Mouse (Mus musculus) lung, adult 2 months (tissue): ENCODE data around the gene Ugt1a6a. TPM values are rescaled to one million over a fixed set of nuclear protein-coding genes. Genes with fewer than 3 reads are reported as not detected.
"Not testable (repeated sequence)": the region's sequence is repeated elsewhere in the genome, so short reads cannot be mapped to it uniquely, and the experiment has no call there.

Source experiments
- DNase-seq: peaks from one replicate; pipeline ENCODE4 v3.0.0; 2022
- H3K4me1 ChIP-seq: fragments of 200-500 bp; 2 replicates; pipeline ENCODE4 v1.6.1; 2011; ENCODE audit warnings: low read length; ENCODE audit not compliant: control insufficient read depth, insufficient read depth
- H3K4me3 ChIP-seq: fragments of 200-500 bp; replicated peaks from 2 replicates; pipeline ENCODE3; 2011; ENCODE audit warnings: low read depth, mild to moderate bottlenecking, control low read depth, low read length; ENCODE audit errors: extremely low read depth
- CTCF ChIP-seq: fragments of 200-500 bp; IDR thresholded peaks from 2 replicates; pipeline ENCODE4 v1.5.1; 2011; ENCODE audit warnings: mild to moderate bottlenecking, low read length, control low read depth; ENCODE audit not compliant: insufficient read depth
- POLR2A ChIP-seq: fragments of 200-500 bp; IDR thresholded peaks from 2 replicates; pipeline ENCODE4 v1.6.1; 2011; ENCODE audit warnings: low read depth, mild to moderate bottlenecking, control low read depth, low read length, borderline replicate concordance; ENCODE audit errors: extremely low read depth
- WGBS: fragments of 180-500 bp; shearing (Covaris S2); methylation state at CpG from one replicate; pipeline ENCODE4 v1.1.7; 2018; 5-methylcytosine and 5-hydroxymethylcytosine counted together
- polyA plus RNA-seq: library from polyadenylated mRNA; depleted of rRNA; stranded (reverse); fragments of >200 nt; gene quantifications from 2 replicates; pipeline ENCODE4 v1.2.3, GENCODE M21; 2012

Gene Ugt1a6a
- polyA plus RNA-seq, 1 experiment: 45.3 TPM

GRCm38 (mm10) chr1:88136646-88137045, 2.0 kb downstream of the Ugt1a6a start:
- H3K4me1 ChIP-seq: peaks cover 12% of the 10 kb centered on the region
- no peak for TF ChIP-seq CTCF
- 57% methylated on average over 2 of the region's 2 CpGs for WGBS
- no peak overlapping the region for H3K4me3 ChIP-seq
- no peak for DNase-seq

- Histone ChIP-seq H3K4me1 (peaks cover 12% of the 10 kb centered on the region), H3K4me3 (no peak overlapping the region)
- DNase-seq: no peak
- WGBS: 71% methylated on average over 3 of the region's 3 CpGs
- TF ChIP-seq POLR2A (no peak), CTCF (no peak)
These were observed 2.7 kb downstream of the Ugt1a6a start for GRCm38 (mm10) chr1:88137264-88137663.

- 83% methylated on average over 1 of the region's 1 CpGs for WGBS
- TF ChIP-seq CTCF (no peak), POLR2A (no peak)
- H3K4me3 ChIP-seq: no peak overlapping the region
- peaks cover 12% of the 10 kb centered on the region for H3K4me1 ChIP-seq
- DNase-seq: no peak
These were observed 3.5 kb downstream of the Ugt1a6a start for GRCm38 (mm10) chr1:88138145-88138544.

GRCm38 (mm10) chr1:88140492-88140891, 5.9 kb downstream of the Ugt1a6a start:
- 51% methylated on average over 1 of the region's 1 CpGs for WGBS
- H3K4me3 ChIP-seq, H3K4me1 ChIP-seq, DNase-seq: not testable (repeated sequence)

- not testable (repeated sequence) for DNase-seq
These were observed 9.5 kb downstream of the Ugt1a6a start for GRCm38 (mm10) chr1:88143966-88144675.

GRCm38 (mm10) chr1:88145278-88145677, 10.7 kb downstream of the Ugt1a6a start:
- TF ChIP-seq CTCF: peak; percentile 4; the same call in 1 of the 2 replicates
- WGBS: 69% methylated on average over 2 of the region's 2 CpGs
- DNase-seq, H3K4me1 ChIP-seq, H3K4me3 ChIP-seq: not testable (repeated sequence)

More at GRCm38 (mm10) chr1:88143966-88144675, 9.5 kb downstream of the Ugt1a6a start:
- H3K4me3 ChIP-seq, H3K4me1 ChIP-seq: not testable (repeated sequence)
- WGBS: 4% methylated on average over 5 of the region's 5 CpGs
- TF ChIP-seq CTCF: peak; percentile 62

GRCm38 (mm10) chr1:88150133-88150532, 15.5 kb downstream of the Ugt1a6a start:
- not testable (repeated sequence) for H3K4me1 ChIP-seq, H3K4me3 ChIP-seq, DNase-seq
- TF ChIP-seq CTCF: peak; percentile 17; the same call in 1 of the 2 replicates
- 68% methylated on average over 2 of the region's 2 CpGs for WGBS

- no peak for DNase-seq
- WGBS: 55% methylated on average over 2 of the region's 2 CpGs
- TF ChIP-seq POLR2A (no peak), CTCF (no peak)
These were observed 23.8 kb downstream of the Ugt1a6a start for GRCm38 (mm10) chr1:88158430-88158829.

GRCm38 (mm10) chr1:88165711-88166110, 31.1 kb downstream of the Ugt1a6a start, which contains the start of gene Ugt1a5:
Gene Ugt1a5, plus strand, starts transcription at chr1:88166012.
- TF ChIP-seq CTCF (no peak), POLR2A (no peak)
- Histone ChIP-seq H3K4me1 (peaks cover 2% of the 10 kb centered on the region; the same call in 1 of the 2 replicates), H3K4me3 (no peak within 1 kb of the TSS)
- 77% methylated on average over 5 of the region's 5 CpGs for WGBS
- DNase-seq: no peak

More at GRCm38 (mm10) chr1:88158430-88158829, 23.8 kb downstream of the Ugt1a6a start:
- H3K4me1 ChIP-seq: peaks cover 2% of the 10 kb centered on the region; the same call in 1 of the 2 replicates
- no peak overlapping the region for H3K4me3 ChIP-seq

- DNase-seq, H3K4me3 ChIP-seq, H3K4me1 ChIP-seq: not testable (repeated sequence)
- WGBS: 70% methylated on average over 6 of the region's 7 CpGs
These were observed 37.6 kb downstream of the Ugt1a6a start for GRCm38 (mm10) chr1:88172190-88172589.
